Mouse (Mus musculus) right cerebral cortex, postnatal 25 days (tissue): Measurements from ENCODE around the gene Chst10.
A peak's percentile ranks its signal among the peaks of the same experiment; 100 is the strongest.

Experiments
- DNase-seq: peaks from one replicate; pipeline ENCODE4 v3.0.0; 2022

The Chst10 gene

DNA sequence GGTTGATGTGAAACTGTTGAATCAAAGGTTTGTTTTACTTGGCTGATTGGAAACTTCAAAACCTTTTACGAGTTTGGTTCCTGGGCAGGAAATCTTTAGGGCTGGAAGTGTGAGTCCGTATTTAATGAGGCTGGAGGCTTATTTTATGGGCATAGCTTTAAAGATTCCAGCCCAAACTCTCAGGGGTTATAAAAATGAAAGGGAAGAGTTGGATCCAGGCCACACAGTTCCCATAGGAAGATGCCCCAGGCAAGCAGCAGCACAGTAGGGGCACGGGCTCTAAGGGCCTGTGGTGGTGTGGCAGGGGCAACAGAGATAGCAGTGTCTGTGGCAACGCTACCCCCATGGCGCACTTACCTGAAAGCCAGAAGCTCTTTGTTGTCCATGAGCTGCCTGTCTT lies 31.7 kb downstream of the Chst10 start:
- DNase-seq: no peak

DNA sequence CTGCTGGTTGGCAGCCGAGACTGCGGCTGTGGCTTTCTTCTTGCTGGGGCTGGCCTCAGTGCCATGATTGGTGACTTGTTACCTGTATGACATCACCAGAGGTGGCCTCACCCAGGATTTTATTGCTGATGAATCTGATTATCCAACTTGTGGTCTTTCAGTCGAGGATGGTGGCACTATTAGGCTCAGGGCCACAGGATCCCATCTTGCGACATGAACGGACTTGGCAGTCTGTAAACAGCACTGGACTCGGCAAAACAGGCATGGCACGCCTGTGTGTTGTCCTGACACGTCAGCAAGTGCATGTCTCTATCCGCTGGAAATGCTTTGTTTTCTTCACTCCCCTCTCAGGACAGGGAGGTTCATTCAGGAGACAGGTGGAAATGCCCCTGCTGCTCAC lies 33.6 kb downstream of the Chst10 start:
- no peak for DNase-seq

DNA sequence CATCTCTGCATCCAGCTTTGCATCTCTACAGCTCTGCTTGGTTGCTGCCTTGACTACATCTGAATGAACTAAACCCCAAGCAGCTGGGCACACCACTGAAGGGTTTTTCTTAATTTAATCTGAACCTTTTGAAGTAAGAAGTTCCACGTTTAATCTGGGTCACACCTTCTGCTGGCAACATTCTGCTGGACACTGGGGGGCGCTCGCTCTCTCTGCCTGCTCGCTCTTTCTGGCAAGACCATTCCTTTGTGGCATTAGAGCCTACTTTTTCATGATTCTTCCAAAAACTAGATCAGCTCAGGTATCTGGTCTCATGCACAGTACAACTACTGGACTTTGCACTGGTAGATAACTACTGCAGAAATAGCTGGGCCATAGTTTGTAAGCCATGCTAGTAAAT lies 35.7 kb downstream of the Chst10 start:
- DNase-seq: no peak

DNA sequence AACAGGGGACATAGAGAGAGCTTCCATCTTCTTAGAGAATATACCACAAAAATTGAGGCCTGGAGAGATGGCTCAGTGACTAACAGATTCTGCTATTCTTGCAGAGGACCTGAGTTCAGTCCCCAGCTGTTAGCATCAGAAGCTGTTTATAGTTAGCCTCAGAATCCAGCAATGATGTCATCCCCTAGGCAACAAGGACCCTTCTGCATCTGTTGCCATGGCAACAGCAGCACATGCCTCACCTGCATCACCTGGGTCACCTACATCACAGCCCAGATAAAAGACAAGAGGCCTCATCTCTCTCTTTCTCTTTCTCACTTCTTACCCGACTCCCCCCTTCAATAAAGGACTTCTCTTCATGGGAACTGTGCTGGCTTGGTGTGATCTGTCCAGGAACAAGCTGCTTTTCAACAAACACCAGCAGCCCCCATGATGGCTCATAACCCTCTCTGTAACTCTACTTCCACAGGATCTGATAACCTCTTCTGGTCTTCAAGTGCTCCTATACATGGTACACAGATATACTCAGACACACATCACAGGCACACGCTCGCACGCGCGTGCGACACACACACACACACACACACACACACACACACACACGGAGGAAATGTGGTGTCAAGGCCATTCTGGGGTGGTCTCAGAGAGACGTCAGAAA lies 37.0 kb downstream of the Chst10 start:
- DNase-seq: no peak

DNA sequence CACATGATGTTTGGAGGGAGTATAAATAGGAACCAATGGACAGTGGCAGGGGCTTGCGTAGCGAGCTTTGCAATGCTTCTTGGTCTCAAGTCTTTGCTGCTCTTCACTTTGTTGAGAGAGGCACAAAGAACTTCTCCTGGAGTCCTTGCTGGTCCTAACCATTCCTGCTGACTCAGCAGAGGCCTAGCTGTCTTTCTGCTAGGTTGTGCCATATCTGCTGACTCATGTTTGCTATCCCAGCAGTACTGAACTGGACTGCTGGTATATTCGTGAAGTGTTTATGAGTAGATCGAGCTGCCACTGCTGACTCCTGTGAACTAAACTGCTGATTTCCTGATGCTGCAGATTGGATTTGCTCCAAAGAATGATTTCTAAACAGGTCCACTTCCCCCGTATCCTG lies 37.8 kb downstream of the Chst10 start:
- no peak for DNase-seq

DNA sequence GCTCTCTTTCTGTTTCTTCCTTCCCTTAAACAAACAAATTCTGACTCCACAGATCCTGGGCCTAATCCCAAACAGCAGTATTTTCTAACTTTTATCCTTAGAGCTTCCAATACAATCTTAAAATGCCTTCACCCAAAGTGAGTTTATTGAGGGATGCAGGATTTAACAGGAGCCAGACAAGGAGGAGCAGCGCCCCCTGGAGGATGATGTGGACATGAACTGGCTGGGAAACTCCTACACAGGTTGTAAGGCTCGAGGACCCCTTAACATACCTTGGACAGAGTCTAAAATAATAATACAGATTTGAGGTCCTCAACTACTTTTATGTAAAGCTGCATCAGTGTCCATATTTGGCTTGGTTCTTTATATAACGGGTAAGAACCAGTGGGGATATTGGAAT lies 41.8 kb downstream of the Chst10 start:
- peak; percentile 30 for DNase-seq

DNA sequence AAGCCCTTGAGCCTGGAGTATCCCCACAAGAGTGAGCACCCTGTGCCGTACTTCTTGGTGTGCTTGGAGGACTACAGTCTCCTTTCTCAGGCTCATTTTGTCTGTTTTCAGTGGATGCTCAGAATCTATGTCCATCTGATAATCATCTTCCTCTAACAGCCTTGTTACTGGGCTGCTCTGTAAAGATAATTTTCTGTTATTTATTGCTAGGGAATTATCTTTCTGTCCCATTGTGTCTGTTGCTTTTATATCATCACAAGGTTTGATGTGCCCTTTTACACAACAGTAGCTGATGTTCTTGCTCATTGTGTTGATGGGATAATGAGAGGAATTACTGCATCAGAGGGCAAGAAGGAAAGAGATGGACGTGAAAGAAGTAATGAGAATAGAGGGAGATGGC lies 45.7 kb downstream of the Chst10 start:
- DNase-seq: no peak

DNA sequence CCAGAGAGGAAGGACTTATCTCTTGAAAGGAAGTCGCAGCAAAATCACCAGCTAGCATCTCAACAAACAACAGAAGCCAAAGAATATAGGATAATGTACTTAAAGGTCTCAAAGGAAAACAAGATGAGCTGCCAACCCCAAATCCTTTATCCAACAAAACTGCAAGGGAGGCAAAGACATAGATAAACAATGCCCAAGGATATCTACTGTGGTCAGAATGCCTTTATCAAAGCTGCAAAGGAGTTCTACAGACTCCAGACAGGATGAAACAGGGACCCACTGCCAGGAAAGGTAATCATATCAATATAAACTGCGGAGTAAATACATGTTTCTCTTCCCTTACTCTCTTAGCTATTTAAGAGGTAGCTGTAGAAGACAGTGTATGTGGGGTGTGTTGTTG lies 47.3 kb downstream of the Chst10 start:
- no peak for DNase-seq

DNA sequence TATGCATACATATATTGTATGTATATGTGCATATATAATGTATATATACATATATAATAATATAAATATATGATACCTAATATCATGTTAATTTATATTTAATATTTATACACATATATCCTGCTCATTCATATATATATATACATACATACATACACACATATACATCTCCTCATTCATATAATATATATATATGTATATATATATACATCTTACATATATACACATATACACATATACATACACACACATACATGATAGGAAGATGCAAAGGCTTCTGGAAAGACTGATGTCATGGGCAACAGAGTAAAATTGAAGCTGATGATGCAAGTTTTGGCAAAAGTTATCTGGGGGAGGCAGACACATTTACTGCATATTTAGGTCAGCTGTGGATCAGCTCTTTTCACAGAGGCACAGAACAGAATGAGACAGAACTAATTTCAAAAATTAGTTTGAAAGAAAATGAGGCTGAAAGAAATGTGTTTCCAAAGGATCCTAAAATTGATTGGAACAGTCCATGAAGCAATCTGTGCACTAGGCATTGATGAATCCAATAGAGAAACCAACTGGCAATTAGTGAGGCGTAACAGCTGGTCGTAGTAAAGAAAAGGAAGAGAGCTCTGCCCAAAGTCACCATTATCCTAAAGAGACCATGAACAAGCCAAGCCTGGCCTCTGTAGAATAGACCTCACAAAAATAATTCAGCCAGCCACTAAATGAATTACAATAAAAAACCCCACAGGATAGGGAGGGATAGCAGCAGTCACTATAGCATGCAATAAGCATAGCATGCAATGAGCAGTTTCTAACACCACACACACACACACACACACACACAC lies 49.3 kb downstream of the Chst10 start:
- DNase-seq: no peak

DNA sequence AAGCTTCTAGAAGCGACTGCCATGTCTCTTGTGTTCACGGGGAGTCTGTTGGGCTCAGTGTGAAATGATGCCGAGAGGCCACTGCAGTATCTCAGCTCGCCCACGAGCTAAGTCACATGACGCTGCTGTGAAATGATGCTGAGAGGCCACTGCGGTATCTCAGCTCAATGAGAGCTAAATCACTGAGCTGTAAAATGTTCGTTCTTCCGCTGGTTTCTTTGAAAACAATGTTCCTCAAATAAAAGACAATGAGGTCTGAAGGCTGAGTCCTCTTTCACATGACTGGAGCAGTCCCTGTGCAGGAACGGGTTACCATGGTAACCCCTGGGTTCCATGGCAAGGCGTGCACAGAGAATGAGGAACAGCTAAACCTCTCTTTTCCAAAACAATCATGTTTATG lies 50.0 kb downstream of the Chst10 start:
- DNase-seq: peak; percentile 54

DNA sequence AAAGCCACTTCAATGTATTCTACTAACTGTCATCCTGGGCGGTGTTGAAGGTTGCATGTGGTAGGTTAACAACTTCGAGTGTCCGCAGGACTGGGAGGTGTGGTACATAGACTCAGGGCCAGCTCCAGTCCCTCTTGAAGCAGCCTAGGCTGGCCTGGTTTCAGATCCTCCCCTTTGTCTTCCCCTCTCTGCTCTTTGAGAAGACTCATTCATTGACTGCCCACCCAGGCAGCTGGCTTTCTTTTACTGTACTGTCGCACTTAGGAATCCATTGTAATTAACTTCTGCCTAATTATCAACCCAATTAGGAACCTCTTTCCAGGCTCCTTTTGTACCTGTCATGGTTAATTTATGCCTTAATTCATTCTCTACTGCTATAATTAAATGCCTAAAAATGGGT lies 54.7 kb downstream of the Chst10 start:
- no peak for DNase-seq

DNA sequence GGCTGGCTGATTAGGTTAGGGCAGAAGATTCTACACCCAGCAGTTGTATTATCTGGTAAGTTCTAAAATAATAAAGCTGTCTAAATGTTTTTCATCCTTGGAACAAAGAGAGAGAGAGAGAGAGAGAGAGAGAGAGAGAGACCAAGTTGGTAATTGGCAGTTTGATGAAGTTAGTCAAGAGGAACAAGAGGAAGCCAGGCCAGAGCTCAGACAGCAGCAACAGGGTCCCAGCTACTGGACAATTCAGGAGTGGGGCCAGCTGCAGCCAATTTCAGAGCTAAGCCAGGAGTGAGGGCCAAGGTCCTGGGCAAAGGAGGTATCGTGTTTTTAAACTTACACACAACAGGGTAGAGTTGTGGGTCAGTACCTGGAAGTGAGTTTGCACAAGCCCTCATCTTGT lies 55.1 kb downstream of the Chst10 start:
- DNase-seq: no peak

DNA sequence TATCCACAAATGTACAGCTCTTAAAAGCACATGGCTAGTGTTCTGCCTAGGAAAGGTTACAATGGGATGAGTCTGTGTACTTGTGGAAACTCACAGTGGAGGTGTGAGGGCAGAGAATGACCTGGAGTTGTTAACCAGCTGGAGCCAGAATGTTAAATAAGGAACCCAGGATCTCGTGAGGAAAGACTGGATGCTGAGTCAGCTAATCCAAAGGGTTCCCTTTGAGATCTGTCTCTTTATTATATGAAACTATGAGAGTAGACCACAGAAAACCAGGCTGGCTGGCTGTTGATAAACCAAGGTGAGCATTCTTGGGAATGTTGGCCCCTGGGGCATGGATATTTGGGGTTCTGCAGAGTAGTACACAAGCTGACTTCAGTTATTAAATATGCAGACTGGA lies 58.0 kb downstream of the Chst10 start:
- DNase-seq: no peak

DNA sequence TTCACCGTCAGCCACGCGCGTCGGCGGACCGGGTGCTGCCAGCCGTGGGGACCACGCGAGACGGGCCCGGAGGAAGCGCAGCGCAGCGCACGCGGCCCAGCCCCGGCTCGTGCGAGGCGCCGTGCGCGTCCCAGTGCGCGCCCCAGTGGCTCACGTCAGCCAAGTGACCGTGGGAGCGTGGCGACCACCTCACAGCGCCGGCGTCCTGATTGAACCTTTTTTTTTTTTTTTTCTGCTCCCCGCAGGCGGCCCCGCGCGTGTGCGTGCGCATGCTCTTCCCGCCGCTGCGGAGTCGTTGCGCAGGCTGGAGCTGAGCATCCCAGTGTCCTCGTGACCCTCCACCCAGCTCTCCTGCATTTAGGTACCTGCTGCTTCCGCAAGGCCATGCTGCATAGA lies 61.5 kb downstream of the Chst10 start, which contains the start of gene Lonrf2:
Gene Lonrf2 (minus strand): TSS at position 235 of the 396 bp plus-strand sequence.
- peak; percentile 82 for DNase-seq

DNA sequence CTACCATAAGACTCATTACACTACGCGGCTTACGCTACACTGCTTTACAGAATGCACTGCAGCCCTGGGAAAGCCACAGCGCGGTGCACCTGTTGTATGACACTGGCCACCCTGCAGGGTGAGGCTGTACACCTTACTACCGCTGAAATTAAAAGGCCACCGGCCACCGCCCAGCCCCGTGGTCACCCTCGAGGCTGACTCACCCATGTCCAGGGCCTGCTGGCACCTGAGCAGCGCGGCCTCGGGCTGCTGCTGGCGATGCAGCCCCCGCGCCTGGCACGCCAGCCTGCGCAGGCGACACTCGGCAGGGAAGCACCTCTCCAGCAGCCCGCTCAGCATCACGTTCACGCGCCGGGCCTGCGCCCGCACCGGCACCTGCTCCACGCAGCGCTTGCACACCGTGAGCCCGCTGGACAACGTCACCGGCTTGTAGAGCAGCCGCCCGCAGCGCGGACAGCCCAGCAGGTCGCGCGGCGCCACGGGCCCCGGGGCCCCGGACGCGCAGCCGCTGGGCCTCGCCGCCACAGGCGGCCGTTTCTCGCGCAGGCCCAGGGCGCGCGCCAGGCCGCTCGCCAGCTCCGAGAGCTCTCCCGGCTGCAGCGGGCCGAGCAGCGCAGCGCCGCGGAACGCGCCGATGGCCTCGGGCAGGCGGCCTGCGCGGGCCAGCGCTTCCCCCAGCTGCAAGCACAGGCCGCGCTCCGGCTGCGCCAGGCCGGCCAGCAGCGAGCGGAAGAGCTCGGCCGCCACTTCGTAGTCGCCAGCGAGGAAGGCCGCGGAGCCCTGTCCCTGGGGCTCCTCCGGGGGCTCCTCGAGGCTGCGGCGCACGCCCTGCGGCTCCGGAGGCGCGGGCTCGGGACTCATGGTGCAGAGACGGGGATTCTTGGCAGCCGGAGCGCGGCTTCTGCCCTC lies 62.1 kb downstream of the Chst10 start:
- DNase-seq: peak; percentile 77

DNA sequence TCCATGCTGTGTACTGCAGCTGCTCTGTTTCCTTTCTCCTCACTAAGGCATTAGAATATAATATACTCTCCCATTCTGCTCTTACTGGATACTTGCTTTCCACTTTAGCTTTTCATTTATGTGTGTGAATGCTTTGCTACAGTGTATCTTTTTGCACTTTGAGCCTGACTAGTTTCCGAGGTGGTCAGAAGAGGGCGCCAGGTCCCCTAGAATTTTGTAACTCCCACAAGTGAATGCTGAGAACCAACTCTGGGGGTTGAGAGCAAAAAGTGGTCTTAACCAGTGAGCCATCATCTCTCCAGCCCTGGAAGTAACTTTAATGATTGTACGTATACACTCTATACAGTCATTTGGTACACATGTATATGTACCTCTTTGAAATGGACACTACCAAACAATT lies 63.1 kb downstream of the Chst10 start:
- no peak for DNase-seq

DNA sequence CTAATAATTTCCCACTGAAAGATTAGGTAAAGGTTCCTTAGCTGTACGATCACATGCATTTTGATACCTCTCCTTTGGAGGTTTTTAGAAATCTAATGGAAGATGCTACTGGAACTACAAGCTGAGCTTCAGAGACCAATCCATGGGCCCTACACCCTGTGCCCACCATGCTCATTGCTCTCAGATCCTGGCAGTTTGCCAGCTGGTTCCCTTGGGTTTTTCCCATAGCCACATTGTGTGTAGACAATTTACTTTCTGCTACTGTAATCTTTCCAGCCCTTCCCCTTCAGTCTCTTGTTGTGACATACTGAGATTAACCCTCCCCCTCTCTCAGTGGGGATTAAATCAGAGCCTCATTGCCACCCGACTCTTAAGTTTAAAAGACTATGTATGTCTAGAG lies 73.0 kb downstream of the Chst10 start:
- no peak for DNase-seq

DNA sequence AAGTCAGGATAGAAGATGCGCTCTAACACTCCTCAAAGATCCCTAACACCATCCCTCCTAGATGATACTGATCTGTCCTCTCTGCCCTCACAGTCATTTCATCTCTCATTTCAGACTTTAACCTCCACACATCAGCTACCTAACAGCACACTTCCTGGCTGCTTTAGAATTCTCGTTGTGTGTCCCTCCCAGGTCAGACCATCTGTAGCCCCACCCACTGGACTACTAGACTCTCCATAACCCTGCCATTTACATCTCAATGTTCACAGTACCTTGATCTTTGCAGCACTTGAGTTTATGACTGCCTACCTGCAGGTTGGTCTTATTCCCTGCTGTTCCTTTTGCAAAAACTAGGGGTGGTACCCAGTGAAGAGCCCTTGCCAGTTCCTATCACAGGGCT lies 74.1 kb downstream of the Chst10 start:
- no peak for DNase-seq

DNA sequence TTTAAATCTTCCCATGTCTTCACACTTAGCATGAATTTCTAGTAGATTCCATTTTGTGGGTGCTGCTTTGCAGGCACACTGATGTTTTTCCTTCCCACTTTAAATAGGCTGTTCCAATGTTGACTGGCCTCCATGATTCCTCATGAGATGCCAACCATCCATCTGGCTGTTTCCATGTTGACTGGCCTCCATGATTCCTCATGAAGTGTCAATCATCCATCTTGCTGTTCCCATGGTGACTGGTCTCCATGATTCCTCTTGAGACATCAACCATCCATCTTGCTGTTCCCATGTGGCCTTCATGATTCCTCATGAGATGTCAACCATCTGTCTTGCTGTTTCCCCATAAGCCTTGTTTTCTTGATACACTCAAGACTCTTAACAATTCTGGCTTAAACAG lies 78.3 kb downstream of the Chst10 start:
- DNase-seq: no peak

DNA sequence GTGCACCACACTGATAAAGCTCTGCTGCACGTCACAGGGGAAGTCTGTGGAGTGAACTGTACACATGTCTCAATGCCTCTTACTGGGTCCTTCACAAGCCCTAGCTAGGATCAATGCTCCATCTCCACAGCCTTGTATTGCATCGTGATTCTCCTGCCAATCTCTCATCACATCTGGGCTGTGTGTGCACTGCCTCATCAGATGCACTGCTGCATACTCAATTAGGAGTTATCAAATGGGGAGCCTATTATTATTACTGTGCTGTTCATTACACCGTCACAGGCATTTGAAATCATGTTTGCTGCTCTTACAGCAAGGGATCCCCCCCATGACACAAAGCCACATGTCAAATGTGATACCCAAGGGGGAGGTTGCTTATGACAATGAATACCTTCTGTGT lies 80.3 kb downstream of the Chst10 start:
- no peak for DNase-seq

DNA sequence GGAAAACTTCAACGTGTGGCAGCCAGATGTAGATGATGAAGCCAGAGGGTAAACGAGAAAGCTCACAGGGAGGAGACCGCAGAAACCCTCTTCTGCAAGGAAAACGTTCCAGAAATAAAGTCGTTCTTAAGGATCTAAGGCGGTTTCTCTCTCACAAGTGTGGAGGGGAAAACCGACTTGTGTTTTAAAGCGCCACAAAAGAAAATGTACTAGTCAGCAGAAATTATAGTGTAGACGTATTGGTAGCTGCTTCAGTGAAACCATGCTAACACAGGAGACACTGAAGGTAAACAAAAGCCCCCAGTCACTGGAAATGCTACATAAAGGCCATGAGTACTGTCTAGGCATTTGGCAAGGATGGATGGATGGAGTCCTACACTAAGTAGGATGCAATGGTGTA lies 80.7 kb downstream of the Chst10 start:
- no peak for DNase-seq

DNA sequence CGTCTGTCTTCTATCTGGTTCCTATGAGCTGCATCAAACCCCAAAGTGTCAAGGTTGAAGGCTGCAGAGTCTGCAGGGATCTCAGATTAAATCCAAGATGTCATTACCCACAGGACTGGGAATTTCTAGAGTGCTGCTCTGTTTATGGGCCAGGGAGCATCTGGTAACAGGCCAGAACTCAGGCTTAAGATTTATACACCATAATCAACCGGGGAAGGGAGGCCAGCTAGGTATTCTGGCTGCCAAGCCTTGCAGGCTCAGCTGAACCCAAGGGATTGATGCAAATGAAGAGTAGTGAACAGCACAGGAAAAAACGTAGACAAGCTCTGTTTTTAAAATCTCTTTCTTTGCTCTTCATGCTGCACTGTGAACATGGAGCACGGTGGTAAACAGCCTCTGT lies 81.7 kb downstream of the Chst10 start:
- DNase-seq: no peak
